Comparison of ENCODE assay signal across 1 mouse cellular context in the genomic region with DNA sequence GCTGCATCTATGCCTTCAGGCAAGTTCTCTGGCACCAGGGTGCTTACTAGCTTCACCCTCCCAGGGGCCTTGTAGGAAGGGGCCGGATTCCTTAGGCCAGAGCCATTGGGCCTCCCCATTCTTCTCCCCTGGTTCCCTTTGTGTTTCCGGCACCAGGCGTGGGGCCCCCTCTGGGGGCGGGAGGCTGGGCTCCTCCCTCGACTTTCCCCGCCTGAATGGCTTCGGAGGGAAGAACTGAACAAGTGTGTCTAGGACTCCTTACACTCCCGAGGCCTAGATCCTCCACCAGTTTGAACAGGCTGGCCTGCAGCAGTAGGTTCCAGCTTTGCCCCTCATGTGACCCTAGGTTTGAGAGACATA.
TF ChIP-seq lines count a peak whose summit lies in the region.

No protein-coding gene starts in this region.

TF ChIP-seq in CH12.LX, 34 proteins besides CTCF, POLR2A, EP300 and RAD21 (continued from another document):
- TF ChIP-seq RCOR1 (conservative IDR thresholded peaks at IDR 0.05; ENCODE audit: low read depth, low read length) (no peak), NELFE (IDR thresholded peaks at IDR 0.05; ENCODE audit: low read depth, low read length) (0 out of 2 replicates have a peak, but pooled peaks have one; percentile 44), SMC3 (IDR thresholded peaks at IDR 0.05; ENCODE audit: low read depth, low read length) (no peak), ETS1 (conservative IDR thresholded peaks at IDR 0.05; ENCODE audit: low read depth, low read length) (peak; percentile 58; the same call in 1 of the 2 replicates), IRF4 (IDR thresholded peaks at IDR 0.05; ENCODE audit: low read depth, low read length) (peak; percentile 50; the same call in 1 of the 2 replicates), ZMIZ1 (IDR thresholded peaks at IDR 0.05; ENCODE audit: low read depth, low read length) (peak; percentile 64; the same call in 1 of the 2 replicates), E2F4 (IDR thresholded peaks at IDR 0.05; ENCODE audit: insufficient replicate concordance, low read depth, low read length) (peak; percentile 79; the same call in 1 of the 2 replicates), MAFK (IDR thresholded peaks at IDR 0.05; ENCODE audit: insufficient replicate concordance, low read length) (no peak), USF1 (IDR thresholded peaks at IDR 0.05; ENCODE audit: low read depth, low read length) (no peak; the same call in 1 of the 2 replicates), KAT2A (IDR thresholded peaks at IDR 0.05; ENCODE audit: insufficient replicate concordance, low read length) (peak; percentile 60; the same call in 1 of the 2 replicates), POLR2AphosphoS2 (IDR thresholded peaks at IDR 0.05; ENCODE audit: low read depth, low read length) (no peak), BHLHE40 (IDR thresholded peaks at IDR 0.05; ENCODE audit: low read depth, low read length) (no peak), USF2 (conservative IDR thresholded peaks at IDR 0.05; ENCODE audit: low read depth, low read length) (no peak)
